Mouse (Mus musculus): ENCODE data around the gene Scgb1b10.
"Not testable (repeated sequence)": the region's sequence is repeated elsewhere in the genome, so short reads cannot be mapped to it uniquely, and the experiment has no call there.

Scgb1b10 gene

GRCm38 (mm10) chr7:32100553-32100952, at the start of gene Scgb1b10:
Gene Scgb1b10 (plus strand): TSS chr7:32100853.
- not testable (repeated sequence) for DNase-seq (ENCODE audit: inconsistent age in 2 of 2, low spot score in 1 of 2)

Data from adrenal gland, adult (tissue).